In the genomic region with DNA sequence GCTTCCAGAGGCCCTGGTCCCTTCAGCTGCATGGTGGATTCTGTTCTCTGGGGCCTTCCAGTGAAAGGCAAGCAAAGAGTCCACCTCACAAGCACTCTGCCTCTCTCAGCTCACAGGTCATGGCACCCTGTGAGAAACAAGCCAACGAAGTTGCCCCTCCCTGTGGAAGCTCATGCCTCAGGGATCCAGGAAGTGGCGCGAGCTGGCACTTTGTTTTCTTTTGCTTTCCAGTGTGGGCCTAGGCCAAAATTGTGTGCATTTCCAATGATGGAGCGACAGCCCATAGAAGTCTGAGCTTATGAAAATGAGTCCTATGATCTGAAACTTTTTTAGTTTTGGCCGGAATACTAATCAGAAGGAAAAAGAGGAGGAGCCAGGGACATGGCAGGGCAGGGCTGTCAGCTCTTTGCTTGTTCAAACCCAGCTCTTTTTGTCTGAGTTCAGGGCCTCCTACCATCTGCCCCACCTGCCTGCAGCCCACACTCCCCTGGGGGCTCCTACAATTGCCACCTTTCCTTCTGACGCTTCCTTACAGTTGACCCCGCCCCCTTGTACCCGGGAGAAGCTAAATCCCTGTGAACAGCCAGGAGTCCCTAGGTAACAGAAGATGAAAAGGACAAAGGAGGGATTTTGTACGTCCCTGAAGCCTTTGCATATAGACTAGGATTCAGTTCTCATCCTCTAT, we compare ENCODE assay signal across 10 mouse cellular contexts. TPM values are rescaled to one million over a fixed set of nuclear protein-coding genes. Genes with fewer than 3 reads are reported as not detected.
DNase-seq lines count a peak whose midpoint lies in the region; ATAC-seq lines count a peak whose summit lies in the region.
"Had no signal": no experiment of that assay in that cellular context is flagged by ENCODE, and none has a peak within 500 bp of the region (broad histone marks: within the 10 kb centered on the region; RNA-seq: fewer than 3 reads in every experiment).

No protein-coding gene starts in this region.

- H3K9me3 ChIP-seq in lung, embryonic 15.5 days: no peaks in the 10 kb centered on the region
- H3K9me3 ChIP-seq in embryonic facial prominence, embryonic 11.5 days (replicated peaks; ENCODE audit: control insufficient read depth, low read length): no peaks in the 10 kb centered on the region
- no peaks in the 10 kb centered on the region for H3K9me3 ChIP-seq in midbrain, embryonic 16.5 days (replicated peaks; ENCODE audit: control insufficient read depth, low read length, poor library complexity, severe bottlenecking)
- H3K9me3 ChIP-seq: limb, embryonic 13.5 days had no signal

- H3K36me3 ChIP-seq in lung, embryonic 15.5 days: no peaks in the 10 kb centered on the region
- H3K36me3 ChIP-seq in embryonic facial prominence, embryonic 11.5 days (replicated peaks; ENCODE audit: control insufficient read depth, insufficient read depth, low read depth, low read length): no peaks in the 10 kb centered on the region
- no peaks in the 10 kb centered on the region for H3K36me3 ChIP-seq in midbrain, embryonic 16.5 days (ENCODE audit: control insufficient read depth, insufficient read depth, low read length)
- H3K36me3 ChIP-seq: limb, embryonic 13.5 days had no signal

- intact Hi-C loops in heart, postnatal 25 days (cut with DNase I): no loop called here

- WGBS in lung, embryonic 15.5 days: 45% methylated on average over 9 of the region's 9 CpGs
- 53% methylated on average over 9 of the region's 9 CpGs for WGBS in embryonic facial prominence, embryonic 11.5 days
- WGBS in midbrain, embryonic 16.5 days: 34% methylated on average over 9 of the region's 9 CpGs

- H3K9ac ChIP-seq in lung, embryonic 15.5 days: no peak overlapping the region
- no peak overlapping the region for H3K9ac ChIP-seq in embryonic facial prominence, embryonic 11.5 days (replicated peaks; ENCODE audit: low read length)
- H3K9ac ChIP-seq in midbrain, embryonic 16.5 days (ENCODE audit: low read depth, low read length): no peak overlapping the region
- H3K9ac ChIP-seq: limb, embryonic 13.5 days had no signal

- peak; percentile 90 for DNase-seq in heart, adult 11 months
- DNase-seq in heart, postnatal 25 days (ENCODE audit: low spot score): no peak
- DNase-seq in lung, adult 18-20 months: no peak
- peak; percentile 6 for DNase-seq in embryonic facial prominence, embryonic 11.5 days (ENCODE audit: low spot score)
- no peak for DNase-seq in layer of hippocampus, adult 18-20 months (ENCODE audit: low spot score in 2 of 2)
- DNase-seq: cerebellum, postnatal 25 days had no signal

- H3K27me3 ChIP-seq in lung, embryonic 15.5 days: no peaks in the 10 kb centered on the region
- peaks cover 3% of the 10 kb centered on the region; the same call in 1 of the 2 replicates for H3K27me3 ChIP-seq in embryonic facial prominence, embryonic 11.5 days (ENCODE audit: control insufficient read depth, insufficient read depth, low read length)
- H3K27me3 ChIP-seq in midbrain, embryonic 16.5 days (ENCODE audit: control insufficient read depth, insufficient read depth, low read depth, low read length): no peaks in the 10 kb centered on the region

- peaks cover 3% of the 10 kb centered on the region; the same call in 1 of the 2 replicates for H3K4me1 ChIP-seq in lung, embryonic 15.5 days
- H3K4me1 ChIP-seq in embryonic facial prominence, embryonic 11.5 days (ENCODE audit: control insufficient read depth, insufficient read depth, low read length): no peaks in the 10 kb centered on the region
- H3K4me1 ChIP-seq in midbrain, embryonic 16.5 days (ENCODE audit: control insufficient read depth, insufficient read depth, low read length): peaks cover 2% of the 10 kb centered on the region; the same call in 1 of the 2 replicates

- H3K4me2 ChIP-seq in lung, embryonic 15.5 days: peak overlapping the region; percentile 15; the same call in 1 of the 2 replicates
- H3K4me2 ChIP-seq in embryonic facial prominence, embryonic 11.5 days (ENCODE audit: low read depth, low read length): no peak overlapping the region
- peak overlapping the region; percentile 12; the same call in 1 of the 2 replicates for H3K4me2 ChIP-seq in midbrain, embryonic 16.5 days (ENCODE audit: low read length)
- H3K4me2 ChIP-seq: limb, embryonic 13.5 days had no signal

- peak overlapping the region; percentile 54 for H3K27ac ChIP-seq in lung, embryonic 15.5 days
- H3K27ac ChIP-seq in embryonic facial prominence, embryonic 11.5 days (replicated peaks; ENCODE audit: low read depth, low read length): no peak overlapping the region
- no peak overlapping the region for H3K27ac ChIP-seq in midbrain, embryonic 16.5 days (ENCODE audit: low read length)
- H3K27ac ChIP-seq: limb, embryonic 13.5 days had no signal

- no peak for ATAC-seq in lung, embryonic 15.5 days (ENCODE audit: borderline replicate concordance, extremely low read depth, low FRiP score, low TSS enrichment)
- peak; percentile 66; the same call in 1 of the 2 replicates for ATAC-seq in embryonic facial prominence, embryonic 11.5 days (replicated peaks; ENCODE audit: insufficient number of reproducible peaks, low FRiP score, low TSS enrichment, low read depth)
- ATAC-seq in midbrain, embryonic 16.5 days: peak; percentile 9; the same call in 1 of the 2 replicates
- ATAC-seq in inflammation-experienced regulatory T-cells, adult 6 months: no peak

- H3K4me3 ChIP-seq in lung, embryonic 15.5 days: no peak overlapping the region
- H3K4me3 ChIP-seq in embryonic facial prominence, embryonic 11.5 days (ENCODE audit: low read depth, low read length): no peak overlapping the region
- no peak overlapping the region for H3K4me3 ChIP-seq in midbrain, embryonic 16.5 days (ENCODE audit: low read depth, low read length)
- H3K4me3 ChIP-seq: limb, embryonic 13.5 days had no signal

RNA-seq across cellular contexts. Expression of gene Tmsb4x, which starts 2.9 kb away (rescaled TPM):
- total RNA-seq in heart, postnatal 25 days (2021): 100 to 1,000 TPM; 459 to 522 TPM
- 4,428 and 4,572 TPM in 2 replicates for polyA plus RNA-seq in lung, embryonic 15.5 days (2015; fragmentation: Nextera tagmentation; extraction: Ambion mirVana)
- 3,139 and 3,175 TPM in 2 replicates for polyA plus RNA-seq in embryonic facial prominence, embryonic 11.5 days (2014; fragmentation: Nextera tagmentation; extraction: Ambion mirVana)
- 4,447 and 4,880 TPM in 2 replicates for polyA plus RNA-seq in midbrain, embryonic 16.5 days (2015; fragmentation: Nextera tagmentation; extraction: Ambion mirVana)
- polyA plus RNA-seq in inflammation-experienced regulatory T-cells, adult 6 months (2017; shearing (Covaris generic)): over 10,000 TPM; 12,659 to 15,684 (median 12,791) TPM
- total RNA-seq in layer of hippocampus, adult 18-20 months (2021): 1,000 to 10,000 TPM; 1,626 to 1,851 TPM

RNA-seq across cellular contexts. Expression of gene Tlr8, which starts 52.1 kb away (rescaled TPM):
- 1 to 10 TPM; 2.3 to 2.8 TPM for total RNA-seq in heart, postnatal 25 days (2021)
- polyA plus RNA-seq in lung, embryonic 15.5 days (2015; fragmentation: Nextera tagmentation; extraction: Ambion mirVana): 0.66 and 0.89 TPM in 2 replicates
- polyA plus RNA-seq in embryonic facial prominence, embryonic 11.5 days (2014; fragmentation: Nextera tagmentation; extraction: Ambion mirVana): 0.07 TPM in 1 of 2 replicates, not detected in the other
- polyA plus RNA-seq in midbrain, embryonic 16.5 days (2015; fragmentation: Nextera tagmentation; extraction: Ambion mirVana): 0.06 TPM in 1 of 2 replicates, not detected in the other
- under 1 TPM in 1 of 3 experiments, not detected in 2; 0.11 TPM for polyA plus RNA-seq in inflammation-experienced regulatory T-cells, adult 6 months (2017; shearing (Covaris generic))
- under 1 TPM in 1 of 2 experiments, not detected in 1; 0.20 TPM for total RNA-seq in layer of hippocampus, adult 18-20 months (2021)

Comparison
In these comparisons a context has a peak if more than half of its experiments do, and no peak if none do; other contexts are left out.
1. DNase-seq: peak in heart, adult 11 months (single experiment) and embryonic facial prominence, embryonic 11.5 days (single experiment); none in heart, postnatal 25 days (single experiment), lung, adult 18-20 months (0 of 2) and layer of hippocampus, adult 18-20 months (0 of 2).
2. ATAC-seq: peak in embryonic facial prominence, embryonic 11.5 days (single experiment) and midbrain, embryonic 16.5 days (single experiment); none in lung, embryonic 15.5 days (single experiment) and inflammation-experienced regulatory T-cells, adult 6 months (single experiment).